Mouse (Mus musculus) forebrain, embryonic 10.5 days (tissue): ENCODE measurements around the gene Cdk2ap1. TPM values are rescaled to one million over a fixed set of nuclear protein-coding genes. Genes with fewer than 3 reads are reported as not detected.
"Not testable (repeated sequence)": the region's sequence is repeated elsewhere in the genome, so short reads cannot be mapped to it uniquely, and the experiment has no call there.

Experiments used
- DNase-seq: peaks from one replicate; pipeline ENCODE4 v3.0.0-alpha.2; 2017; ENCODE audit warnings: low spot score; ENCODE audit errors: extremely low spot score
- H3K27ac ChIP-seq: fragments of 300-500 bp; sonication (generic); 2 replicates; pipeline ENCODE4 v1.5.1; 2016; ENCODE audit warnings: mild to moderate bottlenecking
- H3K27me3 ChIP-seq: fragments of 300-500 bp; sonication (generic); 2 replicates; pipeline ENCODE4 v1.6.1; 2016; ENCODE audit warnings: mild to moderate bottlenecking; ENCODE audit not compliant: poor library complexity, severe bottlenecking
- H3K36me3 ChIP-seq: fragments of 300-500 bp; sonication (generic); replicated peaks from 2 replicates; pipeline ENCODE4 v1.6.1; 2016; ENCODE audit warnings: mild to moderate bottlenecking, moderate library complexity
- H3K4me1 ChIP-seq: fragments of 300-500 bp; sonication (generic); 2 replicates; pipeline ENCODE4 v1.6.1; 2016
- H3K4me3 ChIP-seq: fragments of 300-500 bp; sonication (generic); 2 replicates; pipeline ENCODE4 v1.5.1; 2016; ENCODE audit warnings: mild to moderate bottlenecking, moderate library complexity
- H3K9me3 ChIP-seq: fragments of 300-500 bp; sonication (generic); 2 replicates; pipeline ENCODE4 v1.6.1; 2016; ENCODE audit warnings: mild to moderate bottlenecking, moderate library complexity
- WGBS: fragments of 180-500 bp; shearing (Covaris S2); methylation state at CpG from one replicate; pipeline ENCODE4 v1.1.7; 2016; 5-methylcytosine and 5-hydroxymethylcytosine counted together
- polyA plus RNA-seq: library from polyadenylated mRNA; unstranded; fragments of >200 nt; fragmentation: Nextera tagmentation; extraction: Ambion mirVana; gene quantifications from 2 replicates; pipeline ENCODE4 v1.2.1, GENCODE M21; 2016

Cdk2ap1 gene
- polyA plus RNA-seq, 1 experiment from 2014 or later, result 64.7 TPM

DNA sequence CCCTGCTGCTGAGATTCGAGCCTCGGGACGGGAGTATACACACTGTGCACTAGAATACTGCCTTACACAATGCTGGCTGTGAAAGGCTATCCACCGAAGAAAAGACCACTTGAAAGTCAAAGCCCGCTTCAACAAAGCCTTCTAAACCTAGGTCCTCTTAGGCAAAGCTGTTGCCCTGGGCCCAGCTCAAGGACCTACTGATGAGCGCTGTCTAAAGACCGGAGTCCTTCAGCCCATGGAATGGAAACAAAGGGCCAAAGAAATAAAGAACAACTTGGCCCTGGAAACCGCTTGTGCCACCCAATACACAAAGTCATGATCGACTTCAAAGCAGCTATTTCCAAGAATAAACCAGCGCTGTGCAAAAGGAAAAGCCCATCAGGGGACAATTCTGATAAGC lies 53.7 kb downstream of the Cdk2ap1 start:
- 78% methylated on average over 10 of the region's 10 CpGs for WGBS
- no peak overlapping the region for H3K4me3 ChIP-seq
- H3K27me3 ChIP-seq, result peaks cover 31% of the 10 kb centered on the region
- peaks cover 4% of the 10 kb centered on the region; the same call in 1 of the 2 replicates for H3K4me1 ChIP-seq
- H3K9me3 ChIP-seq, result peaks cover 11% of the 10 kb centered on the region
- peak; percentile 18 for DNase-seq
- H3K36me3 ChIP-seq, result peaks cover 97% of the 10 kb centered on the region
- H3K27ac ChIP-seq, result no peak overlapping the region

GRCm38 (mm10) chr5:124302853-124303252 lies 60.0 kb downstream of the Cdk2ap1 start:
- DNase-seq, H3K4me3 ChIP-seq, H3K9me3 ChIP-seq, H3K27ac ChIP-seq, H3K4me1 ChIP-seq: not testable (repeated sequence)
- 95% methylated on average over 6 of the region's 6 CpGs for WGBS
- Histone ChIP-seq H3K36me3 (peaks cover 86% of the 10 kb centered on the region), H3K27me3 (peaks cover 19% of the 10 kb centered on the region)

GRCm38 (mm10) chr5:124300132-124300531 lies 62.8 kb downstream of the Cdk2ap1 start:
- no peak for DNase-seq
- H3K27ac ChIP-seq, result no peak overlapping the region
- H3K9me3 ChIP-seq, result no peaks in the 10 kb centered on the region
- H3K27me3 ChIP-seq, result no peaks in the 10 kb centered on the region
- H3K36me3 ChIP-seq, result peaks cover 84% of the 10 kb centered on the region
- H3K4me1 ChIP-seq, result no peaks in the 10 kb centered on the region
- H3K4me3 ChIP-seq, result no peak overlapping the region
- WGBS, result 86% methylated on average over 4 of the region's 4 CpGs

- not testable (repeated sequence) for H3K4me3 ChIP-seq, H3K9me3 ChIP-seq, H3K4me1 ChIP-seq, H3K27ac ChIP-seq, DNase-seq, H3K27me3 ChIP-seq
- peaks cover 84% of the 10 kb centered on the region for H3K36me3 ChIP-seq
- 61% methylated on average over 4 of the region's 4 CpGs for WGBS
Observed at GRCm38 (mm10) chr5:124299307-124299706, 63.6 kb downstream of the Cdk2ap1 start.

DNA sequence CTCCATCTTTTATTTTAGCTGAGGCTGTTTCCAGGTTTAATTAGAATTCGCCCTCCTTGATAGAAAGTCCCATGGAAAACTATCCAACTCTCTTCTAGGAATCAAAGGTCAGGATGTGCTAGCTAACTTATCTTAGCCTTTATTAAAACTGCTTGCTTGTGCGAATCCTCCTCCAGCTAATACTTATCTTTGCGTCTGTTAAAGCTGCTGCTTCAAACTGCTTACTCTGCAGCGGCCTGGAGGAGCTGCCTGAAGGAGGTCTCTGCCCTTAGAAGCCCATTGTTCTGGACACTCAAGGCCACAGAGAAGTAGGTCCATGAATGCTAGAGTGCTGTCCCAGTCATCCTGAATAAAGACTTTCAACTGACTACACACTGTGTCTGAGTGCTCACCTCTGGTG lies 66.4 kb downstream of the Cdk2ap1 start:
- Histone ChIP-seq H3K36me3 (peaks cover 90% of the 10 kb centered on the region), H3K9me3 (no peaks in the 10 kb centered on the region), H3K27me3 (no peaks in the 10 kb centered on the region), H3K27ac (no peak overlapping the region), H3K4me1 (no peaks in the 10 kb centered on the region), H3K4me3 (no peak overlapping the region)
- no peak for DNase-seq
- WGBS, result 94% methylated on average over 4 of the region's 4 CpGs

Other genes with a start within 250 kb of the Cdk2ap1 start
- gene Arl6ip4, start 247.0 kb downstream of the Cdk2ap1 start, polyA plus RNA-seq, result 136 and 140 TPM in 2 replicates
- 2.1 and 3.0 TPM in 2 replicates for gene Pitpnm2, start 113.3 kb downstream of the Cdk2ap1 start, polyA plus RNA-seq
- 19.5 and 20.9 TPM in 2 replicates for gene Mphosph9, start 35.1 kb downstream of the Cdk2ap1 start, polyA plus RNA-seq
- gene 2810006K23Rik, start 35.0 kb downstream of the Cdk2ap1 start, polyA plus RNA-seq, result 24.9 and 25.7 TPM in 2 replicates
- 85.7 and 88.3 TPM in 2 replicates for gene Sbno1, start 62.9 kb upstream of the Cdk2ap1 start, polyA plus RNA-seq
- gene Kmt5a, start 76.8 kb upstream of the Cdk2ap1 start, polyA plus RNA-seq, result 41.0 and 41.6 TPM in 2 replicates
- 22.7 and 24.2 TPM in 2 replicates for gene Rilpl2, start 115.3 kb upstream of the Cdk2ap1 start, polyA plus RNA-seq
- gene Snrnp35, start 120.1 kb upstream of the Cdk2ap1 start, polyA plus RNA-seq, result 35.8 and 37.2 TPM in 2 replicates
- gene Rilpl1, start 168.3 kb upstream of the Cdk2ap1 start, polyA plus RNA-seq, result 18.1 and 23.4 TPM in 2 replicates
- gene Tmed2, start 177.6 kb upstream of the Cdk2ap1 start, polyA plus RNA-seq, result 474 and 480 TPM in 2 replicates
- 18.1 and 21.7 TPM in 2 replicates for gene Ddx55, start 189.8 kb upstream of the Cdk2ap1 start, polyA plus RNA-seq
- gene Eif2b1, start 216.0 kb upstream of the Cdk2ap1 start, polyA plus RNA-seq, result 88.7 and 89.0 TPM in 2 replicates
- gene Gtf2h3, start 216.1 kb upstream of the Cdk2ap1 start, polyA plus RNA-seq, result 98.9 and 117 TPM in 2 replicates